Mouse (Mus musculus) frontal cortex, postnatal 25 days (tissue): ENCODE measurements around the gene L3mbtl3.

ENCODE experiments used
- DNase-seq, 2 experiments: peaks; one replicate each; pipeline ENCODE4 v3.0.0; 2022; ENCODE audit warnings: low spot score in 2 of 2

L3mbtl3 gene

DNA sequence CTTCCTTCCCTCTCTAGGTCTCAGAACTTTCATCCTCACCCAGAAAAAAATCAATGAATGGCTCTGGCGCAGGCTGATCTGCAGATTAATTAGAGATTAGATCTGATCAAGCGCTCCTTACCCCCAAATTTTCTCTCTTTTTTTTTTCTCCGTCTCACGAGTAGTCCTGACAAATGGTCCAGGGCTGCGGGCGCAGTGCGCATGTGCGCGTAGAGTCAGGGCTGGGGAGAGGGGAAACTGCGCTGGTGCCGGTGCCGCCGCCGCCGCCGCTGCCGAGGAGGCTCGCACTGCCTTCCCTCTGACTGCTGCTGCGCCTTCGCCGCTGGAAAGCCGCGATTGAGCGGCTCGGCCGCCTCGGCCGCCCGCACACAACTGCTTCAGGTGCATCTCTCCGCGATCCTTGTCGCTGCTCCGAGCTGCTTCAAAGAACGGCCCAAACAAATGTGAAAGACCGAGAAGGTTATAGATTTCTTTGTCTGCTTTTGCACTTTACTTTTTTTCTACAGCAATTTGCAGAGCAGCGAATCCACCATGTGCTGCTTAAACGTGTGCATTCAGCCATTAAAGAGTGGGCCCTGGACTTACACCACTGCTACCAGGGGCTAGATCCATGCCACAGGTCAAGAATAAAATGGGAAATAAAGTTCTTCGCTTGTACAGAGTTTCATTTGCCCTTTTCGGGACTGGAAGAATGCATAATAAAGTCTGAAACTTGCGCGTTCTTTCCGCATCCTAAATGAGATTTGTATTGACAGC is at the start of gene L3mbtl3:
Gene L3mbtl3, minus strand, starts transcription at position 182 of the 756 bp plus-strand sequence.
- peak; percentile 62 to 79 for DNase-seq

DNA sequence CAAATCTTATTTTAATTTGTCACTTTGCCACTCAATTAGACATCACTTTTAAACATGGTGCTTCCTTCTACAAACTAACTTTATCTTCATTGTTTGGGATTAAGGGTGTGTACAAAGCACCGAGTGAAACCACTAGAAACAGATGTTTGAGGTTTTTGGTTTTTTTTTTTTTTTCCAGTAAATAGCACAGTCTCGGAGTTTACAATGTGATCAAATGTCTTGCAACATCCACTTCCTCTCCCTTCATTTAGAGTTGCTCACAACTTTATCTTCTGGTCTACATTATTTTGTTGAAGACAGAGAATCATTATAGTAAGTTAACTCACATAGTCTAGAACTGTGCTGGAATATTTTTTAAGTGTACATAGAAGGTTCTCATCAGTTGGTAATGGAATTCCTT is 45.4 kb upstream of the L3mbtl3 start:
- no peak for DNase-seq

DNA sequence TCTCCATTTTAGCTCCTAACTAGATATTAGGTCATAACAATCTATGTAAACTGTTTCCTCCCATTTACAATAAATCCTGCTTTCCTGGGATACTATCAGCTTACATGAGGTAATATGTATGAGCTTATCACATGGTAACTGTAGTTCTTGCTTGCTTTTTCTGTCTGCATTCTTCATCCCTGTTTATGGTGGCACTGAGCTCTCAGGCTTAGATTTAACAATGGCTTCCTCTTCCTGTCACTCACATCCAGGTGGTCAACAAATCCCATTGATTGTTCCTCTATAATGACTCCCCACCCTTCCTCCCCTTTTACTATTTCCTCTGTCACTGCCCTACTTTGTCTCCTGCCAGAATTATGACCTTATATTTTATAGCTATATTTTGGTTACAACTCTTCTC is 12.9 kb upstream of the L3mbtl3 start:
- DNase-seq = no peak

DNA sequence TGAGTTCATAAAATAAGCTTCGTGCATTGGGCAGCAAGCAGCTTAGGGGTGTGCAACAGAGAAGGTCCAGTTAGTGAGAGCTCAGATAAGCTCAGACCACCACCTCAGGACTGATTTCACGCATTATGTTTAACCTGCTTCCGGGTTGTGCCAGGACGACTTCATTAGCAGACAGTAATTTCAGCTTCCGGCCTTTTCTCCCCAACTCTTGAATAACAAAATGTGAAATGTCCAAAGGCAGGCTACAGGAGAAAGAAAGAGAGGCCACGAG is 1.5 kb upstream of the L3mbtl3 start:
- no peak for DNase-seq

DNA sequence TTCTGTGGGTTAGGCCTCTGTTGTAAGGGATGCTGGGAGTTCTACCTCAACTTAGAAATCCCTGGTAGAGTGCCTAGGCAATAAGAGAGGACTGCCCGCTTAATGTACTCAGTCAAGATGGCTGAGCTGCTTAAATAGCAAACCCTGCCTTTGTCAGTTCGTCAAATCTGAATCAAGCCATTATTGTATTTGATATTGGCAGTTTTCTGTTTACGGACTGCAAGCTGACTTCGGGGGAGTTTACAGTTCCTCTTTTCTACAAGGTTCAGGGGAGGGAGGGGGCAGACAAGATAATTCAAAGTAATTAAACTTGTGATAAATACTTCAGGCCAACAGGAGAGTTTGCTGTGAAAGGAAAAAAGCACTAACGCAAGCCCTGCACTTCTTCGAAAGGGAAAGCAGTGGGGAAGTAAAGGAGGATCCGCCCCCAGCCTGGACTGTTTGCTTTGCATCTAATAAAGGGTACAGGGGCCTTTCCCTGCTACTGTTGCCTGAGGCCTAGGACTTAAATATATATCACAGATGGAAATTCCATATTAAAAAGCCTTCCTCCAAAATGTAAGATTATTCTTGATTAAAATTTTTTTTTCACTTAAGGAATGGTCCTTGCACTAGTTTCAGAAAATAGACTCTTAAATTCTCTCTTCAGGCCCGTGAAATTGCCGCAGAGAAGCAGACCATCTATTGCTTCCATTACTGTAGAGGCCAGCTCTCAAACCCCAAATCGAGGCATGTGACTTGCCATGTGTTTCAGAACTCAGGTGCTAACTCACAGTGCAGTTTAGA is 968 bp upstream of the L3mbtl3 start:
- DNase-seq = no peak

DNA sequence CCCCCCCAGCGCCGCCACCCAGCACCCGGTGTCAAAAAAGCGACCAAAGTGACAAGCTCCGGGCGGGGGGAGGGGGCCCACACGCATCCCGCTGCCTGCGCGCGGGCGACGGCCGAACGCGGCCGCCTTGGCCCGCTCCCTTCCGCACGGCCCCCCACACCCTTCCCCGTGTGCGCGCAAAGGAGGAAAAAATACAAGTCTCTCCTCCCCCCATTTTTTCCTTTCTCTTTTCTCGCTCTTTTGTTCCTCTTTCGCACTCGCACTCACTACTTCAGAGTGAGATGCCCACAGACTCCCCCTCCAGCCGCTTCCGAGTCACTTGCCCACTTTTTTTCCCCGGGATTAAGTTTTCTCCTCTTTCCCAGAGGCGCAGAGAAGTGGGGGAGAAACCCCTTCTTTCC is 420 bp downstream of the L3mbtl3 start:
- no peak for DNase-seq

DNA sequence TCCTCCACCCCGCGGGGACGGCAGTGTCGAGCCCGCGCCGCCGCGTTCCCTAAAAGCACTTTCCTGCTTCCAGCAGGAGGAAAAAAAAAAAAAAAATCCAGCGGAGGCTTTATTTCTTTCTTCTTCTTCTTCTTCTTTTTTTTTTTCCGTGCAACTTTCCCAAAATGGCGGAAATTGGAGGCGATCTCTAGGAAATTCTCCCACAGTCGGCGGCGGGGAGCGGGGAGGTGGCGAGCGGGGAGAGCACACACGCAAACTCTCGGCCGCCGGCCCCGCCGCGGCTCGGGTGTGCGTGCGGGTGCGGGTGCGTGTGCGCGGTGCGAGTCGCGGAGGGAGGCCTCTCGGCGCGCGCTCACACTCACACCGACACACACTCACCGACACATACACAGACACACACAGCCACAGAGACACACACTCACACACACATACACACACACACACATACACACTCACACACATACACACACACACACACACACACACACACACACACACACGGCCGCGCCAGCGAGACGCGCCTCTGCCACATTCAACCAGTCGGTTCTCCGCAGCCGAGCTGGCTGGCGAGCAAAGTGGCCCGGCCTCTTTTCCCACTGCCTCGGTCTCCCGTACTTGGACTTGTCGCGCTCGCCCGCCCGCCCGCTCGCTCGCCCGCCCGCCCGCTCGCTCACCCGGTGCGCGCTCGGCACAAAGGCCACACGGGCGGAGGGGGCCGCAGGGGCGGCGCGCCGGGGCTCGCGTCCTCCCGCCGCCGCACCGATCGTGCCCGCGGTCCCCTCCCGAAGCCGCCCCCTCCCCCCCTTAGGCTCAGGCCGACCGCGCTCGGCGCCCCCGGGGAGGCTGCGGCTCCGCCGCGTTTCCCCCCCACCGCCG is 1.1 kb downstream of the L3mbtl3 start:
- DNase-seq = peak; percentile 38 to 46

DNA sequence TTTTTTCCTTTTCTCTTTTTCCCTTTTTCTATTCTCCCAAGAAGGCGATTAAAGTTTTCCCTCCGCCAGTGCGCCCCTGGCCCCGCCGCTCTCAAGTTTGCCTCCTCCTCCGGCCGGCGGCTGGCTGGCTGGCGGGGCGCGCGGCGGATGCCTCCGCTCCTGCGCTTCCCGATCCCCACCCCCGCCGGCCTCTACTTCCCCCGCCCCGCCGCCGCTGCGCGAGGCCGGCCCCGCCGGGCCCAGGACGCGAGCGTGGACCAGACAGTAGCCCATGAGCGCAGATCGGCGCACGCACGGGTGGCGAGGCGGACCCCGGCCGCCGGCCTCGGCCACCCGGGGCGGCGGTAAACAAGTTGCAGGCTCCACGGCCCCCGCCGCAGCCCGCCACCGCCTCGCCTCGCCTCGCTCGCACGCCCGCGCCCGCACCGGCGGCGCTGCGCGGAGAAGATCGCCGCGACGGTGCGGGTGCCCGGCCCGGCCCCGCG is 1.8 kb downstream of the L3mbtl3 start:
- DNase-seq = peak; percentile 28 to 31

DNA sequence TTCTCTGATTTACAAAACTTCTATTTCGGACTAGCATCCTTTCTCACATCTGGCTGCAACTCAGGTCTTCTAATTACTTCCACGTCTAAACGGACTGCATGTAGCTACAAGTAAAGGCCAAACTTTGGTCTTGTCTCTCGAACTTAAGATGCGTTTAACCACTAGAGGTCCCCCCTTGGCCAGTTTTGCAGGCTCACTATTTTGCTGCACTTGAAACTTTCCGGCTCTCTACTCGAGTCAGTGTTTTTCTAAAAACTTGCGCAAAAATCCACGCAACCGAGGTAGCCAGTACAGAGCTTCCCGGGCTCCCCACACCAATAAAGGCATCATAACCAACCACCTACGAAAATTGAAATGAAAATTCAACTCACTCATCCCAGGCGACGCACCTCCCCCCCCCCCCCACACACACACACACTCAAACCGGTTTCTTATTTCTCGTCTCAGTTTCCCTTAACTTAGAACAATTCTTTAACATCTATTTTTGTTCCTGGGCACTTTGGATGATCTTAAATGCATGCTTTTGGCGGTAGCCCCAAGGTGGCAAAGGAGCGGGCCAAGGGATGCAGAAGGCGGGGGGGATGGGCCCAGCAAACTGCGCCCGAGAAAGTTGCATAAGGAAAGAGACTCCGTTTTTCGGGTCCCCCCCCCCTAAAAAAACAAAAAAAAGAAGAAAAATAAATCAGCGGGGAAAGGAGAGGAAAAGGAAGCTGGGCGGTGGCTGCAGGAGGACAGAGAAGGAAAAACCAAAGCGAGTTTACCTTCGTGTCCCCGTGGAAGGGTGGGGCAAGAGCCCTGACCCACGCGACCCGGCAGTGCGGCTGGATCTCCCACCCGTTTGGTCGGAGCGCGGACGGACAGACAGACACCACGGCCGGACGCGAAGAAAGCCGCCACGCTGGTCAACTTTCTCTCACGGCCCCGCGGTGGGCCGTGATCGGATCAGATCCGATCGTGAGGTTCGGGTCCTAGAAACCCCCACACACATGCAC is 2.5 kb downstream of the L3mbtl3 start:
- DNase-seq = peak; percentile 54 to 75

DNA sequence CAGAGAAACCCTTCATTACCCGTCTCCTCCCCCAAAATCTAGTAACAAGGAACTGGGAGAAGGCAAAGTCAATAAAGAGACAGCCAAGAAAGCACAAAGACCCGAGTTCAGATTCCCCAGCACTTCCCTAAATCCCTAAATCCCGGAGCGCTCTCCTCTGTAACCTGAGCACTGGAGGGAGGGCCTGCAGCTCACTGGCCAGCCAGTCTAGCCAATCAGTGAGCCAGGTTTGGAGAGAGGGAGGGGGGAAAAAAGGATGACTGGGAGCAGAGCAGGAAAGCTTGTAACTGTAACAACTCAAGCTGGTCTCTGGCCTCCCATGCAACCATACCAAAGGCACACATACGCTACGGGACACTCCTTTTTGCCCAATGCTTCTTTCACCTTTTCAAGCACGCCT is 4.4 kb downstream of the L3mbtl3 start:
- no peak for DNase-seq

DNA sequence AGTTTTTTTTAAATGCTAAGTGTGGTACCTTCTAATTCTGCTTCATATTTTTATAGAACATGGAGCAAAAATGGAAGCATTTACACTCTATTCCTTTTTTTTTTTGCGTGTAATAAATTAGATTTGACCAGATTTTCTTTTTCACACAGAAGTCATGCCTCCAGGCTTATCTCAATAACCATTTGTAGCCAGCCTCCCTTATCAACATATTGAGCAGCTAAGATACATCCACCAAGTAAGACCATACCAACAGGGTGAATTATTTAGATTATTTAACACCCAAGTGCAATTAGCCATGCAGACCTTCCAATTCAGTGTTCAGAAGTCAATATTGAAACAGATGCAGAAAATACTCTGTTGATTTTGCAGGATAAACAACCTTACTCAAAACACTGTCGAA is 10.8 kb downstream of the L3mbtl3 start:
- no peak for DNase-seq

DNA sequence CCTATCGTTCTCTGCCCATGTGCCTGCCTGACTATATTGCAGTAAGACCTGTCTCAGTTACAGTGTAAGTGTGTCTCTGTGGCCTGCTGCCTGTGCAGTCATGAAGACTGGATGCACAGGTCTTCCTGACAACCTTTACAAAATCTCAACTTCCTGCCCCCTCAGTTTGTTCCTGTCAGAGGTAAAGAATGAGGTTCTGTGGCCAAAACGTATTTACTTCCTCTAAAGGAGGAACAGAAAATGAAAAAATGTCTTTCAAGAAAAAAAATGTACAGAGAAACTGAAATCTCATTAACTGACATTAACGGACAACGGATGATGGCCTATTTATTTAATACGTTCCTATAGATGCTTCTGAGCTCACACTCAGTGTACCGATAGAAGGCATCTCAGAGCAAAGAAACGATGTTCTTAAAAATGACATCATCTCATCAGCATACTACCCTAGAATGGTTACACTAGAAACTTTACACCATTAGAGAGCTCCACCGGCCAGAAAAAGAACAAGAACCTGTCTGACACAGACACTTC is 11.4 kb downstream of the L3mbtl3 start:
- DNase-seq = no peak

DNA sequence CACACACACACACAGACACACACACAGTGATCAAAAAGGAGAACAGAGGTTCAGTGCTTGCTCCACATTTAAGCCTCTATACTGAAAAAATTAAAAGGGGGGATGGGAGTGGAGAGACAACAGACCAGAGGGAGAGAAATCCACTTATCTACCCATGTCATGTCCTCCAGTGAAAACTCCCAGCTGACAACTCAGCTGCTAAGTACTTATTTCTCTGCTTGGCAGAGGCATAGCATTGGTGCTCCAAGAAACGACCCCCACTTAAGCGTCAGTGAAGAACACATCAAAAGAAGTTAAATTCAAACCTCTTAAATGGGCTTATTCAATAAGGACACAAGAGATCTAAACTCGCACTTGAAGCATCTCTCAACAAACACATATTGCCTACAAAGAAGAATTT is 12.2 kb downstream of the L3mbtl3 start:
- no peak for DNase-seq

DNA sequence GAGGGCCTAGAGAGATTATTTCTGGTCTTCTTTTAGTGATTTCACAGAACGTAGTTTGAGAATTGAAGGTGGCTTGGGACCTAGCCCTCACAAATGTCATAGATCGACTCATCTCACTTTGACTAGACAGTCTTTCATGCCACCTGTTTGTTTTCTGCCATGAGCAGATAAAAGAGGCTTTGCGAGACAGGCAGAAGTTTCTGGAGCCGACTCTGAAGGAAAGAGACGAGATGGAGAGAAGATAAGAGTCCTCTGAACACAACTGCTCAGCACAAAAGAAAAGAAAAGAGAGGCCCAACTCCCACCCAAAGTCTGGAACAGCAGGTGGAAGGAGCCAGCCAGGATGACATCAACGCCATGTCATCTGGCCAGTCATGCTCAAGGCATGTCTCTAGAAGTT is 17.0 kb downstream of the L3mbtl3 start:
- no peak for DNase-seq

DNA sequence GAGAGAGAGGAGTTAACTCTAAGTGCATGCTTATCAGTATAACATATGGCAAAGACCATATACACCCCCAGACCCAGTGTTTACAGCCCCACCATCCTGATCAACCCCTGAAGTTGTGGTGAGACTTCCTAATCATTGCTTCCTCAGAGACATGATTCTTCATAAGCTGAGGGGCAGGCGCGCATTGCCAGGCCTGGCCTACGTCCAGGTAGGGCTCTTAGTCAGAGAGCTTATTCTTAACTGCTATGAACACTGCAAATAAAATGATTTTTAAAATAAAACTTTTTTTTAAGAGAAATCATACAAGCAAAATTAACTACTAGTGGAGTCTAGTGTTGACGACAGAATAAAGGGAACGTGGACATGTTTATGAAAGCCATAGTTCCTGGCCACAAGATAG is 17.5 kb downstream of the L3mbtl3 start:
- no peak for DNase-seq

DNA sequence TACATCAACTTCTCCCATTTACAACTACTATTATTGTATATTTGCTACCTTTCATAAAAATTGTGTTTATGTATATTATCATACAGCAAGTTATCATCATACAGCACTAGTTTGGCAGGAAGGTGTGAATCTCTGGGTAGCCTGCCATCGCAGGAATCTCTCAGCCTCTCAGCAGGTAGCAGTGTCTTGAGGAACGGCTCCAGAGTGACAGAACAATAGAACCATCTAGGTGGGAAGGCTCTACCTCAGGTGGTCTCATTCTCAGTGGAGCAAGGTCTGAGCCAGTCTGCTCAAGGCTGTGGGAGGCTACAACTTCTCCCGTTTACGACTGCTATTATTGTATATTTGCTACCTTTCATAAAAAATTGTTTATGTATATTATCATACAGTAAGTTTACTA is 22.0 kb downstream of the L3mbtl3 start:
- DNase-seq = no peak

DNA sequence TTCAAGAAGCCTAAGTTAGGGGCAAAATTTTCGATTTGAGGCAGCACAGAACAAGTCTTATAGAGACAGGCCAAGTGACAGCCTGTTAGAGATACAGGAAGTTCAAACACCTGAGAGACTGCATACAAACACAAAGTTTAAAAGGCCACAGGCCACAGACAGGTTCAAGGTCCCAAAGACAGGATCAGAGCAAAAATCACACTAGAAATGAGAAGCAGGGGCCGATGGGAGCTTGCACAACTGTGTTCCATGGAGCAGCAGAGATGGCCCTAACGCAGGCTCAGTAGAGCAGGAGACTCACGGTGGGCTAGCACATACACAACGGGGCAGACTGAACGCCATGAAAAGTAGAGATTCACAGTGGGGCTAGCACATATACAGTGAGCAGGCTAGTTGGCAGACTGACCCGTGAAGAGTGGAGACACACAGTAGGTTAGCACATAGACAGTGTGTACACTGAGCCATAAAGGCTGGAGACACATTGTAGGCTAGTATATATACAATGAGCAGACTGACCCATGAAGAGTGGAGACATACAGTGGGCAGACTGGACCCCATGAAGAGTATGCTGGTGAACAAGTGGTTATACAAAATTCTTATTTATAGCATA is 24.5 kb downstream of the L3mbtl3 start:
- no peak for DNase-seq

DNA sequence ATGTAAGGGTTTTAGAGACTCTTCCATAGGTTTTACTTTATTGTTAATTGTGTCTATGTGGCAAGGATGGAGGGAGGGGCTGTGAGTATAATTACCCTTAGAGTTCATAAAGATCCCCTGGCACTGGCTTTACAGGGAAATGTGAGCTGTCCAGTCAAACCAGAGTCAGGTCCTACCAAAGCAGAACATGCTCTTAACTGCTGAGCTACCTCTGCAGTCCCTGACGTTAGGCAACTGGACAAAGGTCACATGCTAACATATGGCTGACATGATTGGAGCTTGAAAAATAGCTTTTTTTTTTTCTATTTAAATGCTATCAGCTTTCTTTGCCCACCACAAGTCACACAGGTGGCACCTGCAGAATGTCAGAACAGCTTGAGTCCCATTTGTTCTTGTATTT is 25.6 kb downstream of the L3mbtl3 start:
- DNase-seq = no peak

DNA sequence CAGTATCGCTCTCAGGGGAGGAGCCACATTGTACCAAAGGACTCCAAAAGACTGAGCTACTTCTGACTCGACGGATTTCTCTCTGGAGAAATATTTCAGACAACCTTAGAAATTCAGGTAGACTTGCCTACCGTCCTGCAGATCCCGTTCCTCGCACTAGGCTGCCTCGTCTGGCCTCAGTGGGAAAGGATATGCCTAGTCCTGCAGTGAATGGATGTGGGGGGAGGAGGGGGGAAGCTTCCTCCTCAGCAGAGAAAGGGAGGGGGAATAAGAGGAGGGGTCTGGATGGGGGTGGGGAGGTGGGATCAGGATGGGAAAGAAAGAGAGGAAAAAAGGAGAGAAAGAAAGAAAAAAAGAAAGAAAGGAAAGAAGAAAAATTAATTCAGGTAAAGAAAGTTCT is 28.2 kb downstream of the L3mbtl3 start:
- DNase-seq = no peak

DNA sequence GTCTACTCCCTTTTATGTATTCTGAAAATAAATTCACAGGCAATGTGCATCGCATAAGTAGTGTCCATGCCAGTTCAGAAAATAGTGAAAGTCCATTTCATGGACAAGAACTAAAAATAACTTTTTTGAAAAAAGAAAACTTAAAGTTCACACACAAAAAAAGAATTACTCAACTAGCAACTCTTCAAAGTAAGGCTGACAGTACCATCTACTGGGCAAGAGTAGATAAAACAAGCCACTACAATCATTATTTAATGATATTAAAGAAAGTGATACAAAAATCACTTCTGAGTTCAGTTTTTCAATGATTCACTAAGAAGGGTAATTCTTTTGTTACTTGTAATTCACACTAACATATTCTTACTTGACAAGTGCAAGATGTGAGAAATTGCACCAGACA is 29.9 kb downstream of the L3mbtl3 start:
- DNase-seq = no peak
